Mouse (Mus musculus) adrenal gland (tissue): Measurements from ENCODE around the gene Vgll3.

Source experiments
- intact Hi-C: fragments of 180-260 bp; cut with DNase I; formaldehyde crosslinking; loops from one replicate; pipeline ENCODE4 v1.15.1; 2025
- long read RNA-seq, 2 experiments: library from polyadenylated mRNA; unstranded; transcript quantifications; one replicate each; pipeline ENCODE4 v2.0.0; 2020; ENCODE audit warnings: borderline replicate concordance in 1 of 2; ENCODE audit not compliant: insufficient replicate concordance in 1 of 2

Gene Vgll3
- long read RNA-seq, experiment 1, partial matches to known transcripts: 0 of 1 reads
- long read RNA-seq, experiment 1, other reads (novel, unspliced or antisense): 0 of 1 reads
- long read RNA-seq, experiment 2, partial matches to known transcripts: 1 of 1 reads
- long read RNA-seq, experiment 2, other reads (novel, unspliced or antisense): 0 of 1 reads

DNA sequence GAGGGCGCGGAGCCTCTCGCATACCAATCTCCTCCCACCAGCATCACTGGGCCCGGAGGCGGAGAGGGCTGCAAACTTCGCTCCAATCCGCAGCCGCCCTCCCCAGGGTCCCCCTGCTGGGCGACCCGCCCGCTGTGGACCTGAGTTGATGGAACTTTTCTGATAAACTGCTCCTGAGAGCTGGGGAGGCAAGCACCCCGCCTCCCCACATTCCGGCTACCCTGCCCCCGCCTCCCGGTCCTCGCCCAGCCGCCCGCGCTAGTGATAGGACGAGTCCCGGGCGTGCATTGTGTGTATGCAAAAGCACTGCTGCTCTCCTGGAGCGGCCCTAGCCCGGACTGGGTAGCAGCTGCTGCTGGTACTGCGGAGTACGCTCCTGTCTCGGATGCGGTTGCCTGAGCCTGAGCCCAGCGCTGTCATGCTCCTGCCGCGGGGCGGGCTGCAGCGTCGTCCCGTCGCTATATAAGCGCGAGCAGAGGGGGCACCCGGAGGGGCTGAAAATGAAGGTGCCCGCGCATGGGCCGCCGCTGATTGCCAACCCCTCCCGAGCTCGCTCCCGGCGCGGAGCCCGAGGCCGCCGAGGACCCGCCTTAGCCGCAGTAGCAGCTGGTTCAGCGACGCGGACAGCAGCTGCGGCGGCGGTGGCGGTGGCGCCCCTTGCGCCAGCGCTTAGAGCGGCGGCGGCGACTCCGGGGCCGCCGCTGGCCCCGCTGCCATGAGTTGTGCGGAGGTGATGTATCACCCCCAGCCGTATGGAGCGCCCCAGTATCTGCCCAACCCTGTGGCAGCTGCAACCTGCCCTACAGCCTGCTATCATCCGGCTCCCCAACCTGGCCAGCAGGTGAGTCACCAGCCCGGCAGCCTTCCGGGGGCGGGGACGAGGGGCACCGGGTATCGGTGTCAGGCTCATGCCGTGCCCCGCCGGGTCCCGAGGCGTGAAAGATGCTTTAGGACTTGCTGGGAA lies at the start of gene Vgll3:
Vgll3 (plus strand) TSS at position 340 of the 964 bp plus-strand sequence.
- intact Hi-C loops: no loop called here

DNA sequence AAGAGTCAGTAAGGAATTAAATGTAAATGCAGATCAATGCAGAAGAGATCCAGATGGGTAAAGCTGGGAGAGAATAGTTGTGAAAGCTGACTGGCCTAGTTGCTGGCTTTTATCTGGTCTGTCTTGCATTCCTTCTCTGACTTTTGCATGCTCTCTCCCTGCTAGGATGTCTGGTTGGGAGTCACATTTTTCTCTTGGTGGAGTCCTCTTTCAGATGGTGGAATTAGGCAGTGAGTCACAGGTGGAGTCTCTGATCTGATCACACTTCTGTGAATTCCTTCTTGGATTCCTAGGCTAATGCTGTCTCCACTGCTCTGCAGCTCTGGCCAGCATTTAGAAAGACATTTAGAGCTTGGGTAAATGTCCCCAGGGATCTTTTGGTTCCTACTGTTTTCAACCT lies 49.1 kb upstream of the Vgll3 start:
- intact Hi-C loops: no loop called here

DNA sequence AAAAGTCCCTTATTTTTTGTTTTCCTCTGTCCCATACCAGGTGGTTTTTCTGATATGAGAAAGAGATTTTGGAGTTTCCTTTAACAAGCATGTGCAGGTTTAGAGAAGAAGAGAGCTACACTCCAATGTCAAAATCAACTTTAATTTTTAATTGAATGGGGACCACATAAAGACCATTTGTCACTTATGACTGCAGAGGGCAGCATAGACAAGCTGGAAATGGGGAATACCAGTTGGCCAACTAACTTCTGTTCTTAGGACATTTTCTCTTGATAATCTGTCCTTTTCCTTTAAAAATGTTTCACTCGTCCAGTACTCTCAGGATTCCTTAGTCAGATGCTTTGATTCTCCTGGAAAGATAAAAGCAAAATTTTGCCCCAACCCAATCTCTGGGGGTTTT lies 29.1 kb upstream of the Vgll3 start:
- intact Hi-C loops: no loop called here

DNA sequence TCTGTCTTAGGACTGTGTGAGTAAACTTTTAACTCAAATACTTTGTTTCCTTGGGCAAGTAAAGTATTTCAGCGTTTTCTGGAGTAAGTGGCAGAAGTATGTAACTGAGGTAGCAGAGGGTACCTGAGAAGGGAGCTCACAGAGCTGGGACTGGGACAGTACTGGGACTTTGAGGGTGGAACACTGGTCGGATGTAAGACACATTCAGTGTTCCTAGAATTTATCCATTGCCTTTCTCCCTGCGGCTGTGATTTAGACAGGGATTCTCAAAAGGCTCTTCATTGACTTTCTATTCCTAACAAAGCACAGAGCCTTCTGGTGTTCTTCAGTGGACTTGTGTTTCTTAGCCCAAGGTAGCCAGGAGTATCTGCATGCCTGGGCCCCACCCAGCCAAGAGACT lies 1.0 kb downstream of the Vgll3 start:
- intact Hi-C loops: no loop called here

DNA sequence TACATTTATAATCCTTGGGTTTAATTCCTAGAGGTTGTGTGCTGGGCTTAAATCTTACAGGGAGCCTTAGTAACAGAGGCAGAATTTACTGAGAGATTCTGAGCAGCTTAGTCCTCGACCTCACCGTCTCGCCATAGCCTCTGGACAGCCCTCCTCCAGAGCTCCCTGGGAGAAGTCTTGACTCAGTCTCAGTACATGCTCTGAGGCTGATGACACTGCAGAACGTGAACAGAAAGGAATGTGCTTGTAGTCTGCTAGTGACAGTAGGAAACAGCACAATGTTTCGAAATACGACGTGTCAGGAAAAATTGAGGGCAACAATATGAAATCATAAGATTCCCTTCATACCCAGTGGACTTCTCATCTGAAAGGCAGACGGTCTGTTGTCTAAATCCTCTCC lies 3.7 kb downstream of the Vgll3 start:
- intact Hi-C loops: no loop called here

DNA sequence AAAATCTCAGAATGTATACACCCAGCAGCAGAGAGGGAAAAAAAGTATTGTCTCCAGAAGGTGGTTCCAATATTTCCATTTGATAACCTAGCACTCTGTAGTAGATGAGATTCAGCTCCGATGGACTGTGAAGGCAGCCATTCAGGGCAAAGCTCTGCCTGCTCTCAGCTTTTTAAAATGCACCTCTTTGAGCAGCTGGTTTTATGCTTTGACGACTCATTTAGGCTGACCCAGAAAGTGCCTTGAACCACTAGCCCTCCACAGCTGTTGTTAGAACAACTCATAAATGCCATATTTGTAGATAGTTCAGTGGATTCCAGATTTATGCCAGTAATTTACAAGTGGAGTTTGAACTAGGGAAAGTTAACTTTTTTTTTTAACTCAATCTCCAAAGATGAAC lies 5.7 kb downstream of the Vgll3 start:
- intact Hi-C loops: no loop called here

DNA sequence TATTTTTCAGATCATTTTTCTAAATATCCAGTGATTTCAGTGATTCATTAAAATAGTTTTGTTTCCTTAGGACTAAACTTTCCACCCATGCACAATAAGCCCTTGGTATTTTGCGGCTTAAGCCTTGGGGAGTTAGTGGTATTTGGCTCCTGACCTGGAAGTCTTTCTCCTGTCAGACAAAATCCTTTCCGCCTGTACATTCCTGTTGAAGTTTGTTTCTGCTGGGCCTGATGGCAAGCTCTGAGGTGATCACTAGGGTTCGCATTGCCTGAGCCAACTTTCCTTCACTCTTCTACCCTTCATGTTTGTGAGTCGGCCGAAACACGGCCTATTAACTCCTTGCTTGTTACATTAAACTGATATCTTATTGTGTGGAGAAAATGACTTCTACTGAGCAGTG lies 8.7 kb downstream of the Vgll3 start:
- intact Hi-C loops: no loop called here

DNA sequence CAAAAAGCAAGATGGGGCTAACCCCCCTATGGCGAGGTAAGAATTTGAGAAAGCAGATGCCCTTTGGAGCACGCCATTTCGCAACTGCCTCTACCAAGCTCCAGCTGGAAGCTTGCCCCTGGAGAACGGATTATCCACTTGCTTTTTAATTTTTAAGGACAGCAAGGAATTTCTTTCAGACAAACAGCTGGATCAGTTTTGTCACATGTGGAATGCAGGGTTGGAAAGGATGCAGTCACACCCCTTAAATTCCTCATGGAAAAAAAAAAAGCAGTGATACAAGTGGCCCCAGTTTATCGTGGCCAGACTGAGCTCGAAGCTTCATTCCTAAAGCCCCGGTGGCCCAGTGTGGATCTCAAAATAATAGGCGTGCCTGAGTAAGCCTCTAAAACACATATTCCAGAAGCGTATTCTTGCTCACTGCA lies 13.1 kb downstream of the Vgll3 start:
- intact Hi-C loops: no loop called here

DNA sequence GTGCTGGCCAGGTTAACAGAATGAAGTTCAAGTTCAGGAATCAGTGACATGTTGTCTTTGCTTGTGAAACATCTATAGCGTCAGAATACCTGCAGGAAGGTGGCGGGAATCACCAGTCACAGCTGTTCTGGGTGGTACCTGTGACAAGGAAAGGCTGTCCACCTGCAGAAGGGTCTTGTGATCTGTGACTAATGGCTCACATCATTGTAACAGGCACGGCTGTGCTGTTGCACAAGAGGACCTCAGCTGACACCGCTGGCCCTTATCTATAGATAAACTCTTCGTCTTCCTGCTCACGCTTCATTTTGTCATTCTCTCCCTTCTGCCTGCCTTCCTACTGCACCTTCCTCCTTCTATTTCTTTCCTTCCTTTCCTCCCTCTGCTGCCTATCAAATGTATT lies 14.0 kb downstream of the Vgll3 start:
- intact Hi-C loops: no loop called here

DNA sequence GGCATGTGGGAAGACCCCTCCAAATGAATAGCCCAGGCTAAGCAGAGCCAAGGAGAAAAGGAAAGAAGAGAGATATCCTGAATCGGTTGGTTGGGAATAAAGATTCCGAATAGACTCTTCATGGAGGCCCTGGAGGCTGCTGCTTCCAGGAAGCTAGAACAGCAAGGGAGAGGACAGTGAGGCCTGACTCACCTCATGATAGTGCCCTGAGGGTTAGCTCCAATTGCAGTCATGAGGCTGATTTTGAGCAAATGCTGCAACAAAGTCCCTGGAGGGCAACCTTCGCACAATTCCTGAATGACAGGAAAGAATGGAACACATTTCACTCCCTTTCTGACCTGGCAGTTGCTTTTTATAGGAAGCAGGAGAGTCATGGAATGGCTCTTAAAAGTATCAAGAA lies 19.7 kb downstream of the Vgll3 start:
- intact Hi-C loops: no loop called here

DNA sequence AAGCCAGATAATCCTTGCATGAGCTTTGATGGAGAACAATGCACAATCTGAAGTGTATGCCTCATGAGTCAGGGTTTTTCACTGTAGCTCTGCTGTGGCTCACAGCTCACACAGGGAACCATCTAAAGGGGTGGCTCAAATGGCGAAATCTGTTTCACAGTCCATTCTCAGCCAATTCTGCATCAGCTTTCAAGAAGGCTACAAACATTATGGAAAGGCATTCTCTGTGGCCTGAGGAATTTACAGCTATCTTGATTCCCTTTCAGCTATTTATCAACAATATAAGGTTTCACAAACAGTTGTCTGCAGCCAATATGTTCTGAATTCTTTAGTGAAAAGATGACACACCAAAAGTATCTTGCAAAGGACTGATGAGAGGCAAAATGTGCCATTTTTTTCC lies 35.1 kb downstream of the Vgll3 start:
- intact Hi-C loops: no loop called here

DNA sequence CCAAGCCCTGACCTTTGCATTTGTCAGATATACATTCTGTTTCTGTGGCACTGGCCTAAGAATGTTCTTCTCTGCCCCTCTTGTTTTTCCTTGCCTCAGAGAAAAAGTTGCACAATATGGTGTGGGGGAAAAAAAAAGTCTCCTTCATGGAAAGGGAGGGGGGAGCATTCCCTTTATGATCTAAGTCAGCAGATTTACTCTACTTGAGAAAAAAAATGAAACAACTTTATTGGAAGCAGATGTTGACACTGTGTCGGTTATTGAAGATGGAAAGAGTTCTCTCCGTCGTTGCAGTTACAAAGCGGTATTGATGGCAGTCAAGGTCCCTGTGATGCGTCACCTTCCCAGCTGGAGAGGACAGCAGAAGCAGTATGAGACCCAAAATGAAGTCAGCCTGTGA lies 49.4 kb downstream of the Vgll3 start:
- intact Hi-C loops: no loop called here

DNA sequence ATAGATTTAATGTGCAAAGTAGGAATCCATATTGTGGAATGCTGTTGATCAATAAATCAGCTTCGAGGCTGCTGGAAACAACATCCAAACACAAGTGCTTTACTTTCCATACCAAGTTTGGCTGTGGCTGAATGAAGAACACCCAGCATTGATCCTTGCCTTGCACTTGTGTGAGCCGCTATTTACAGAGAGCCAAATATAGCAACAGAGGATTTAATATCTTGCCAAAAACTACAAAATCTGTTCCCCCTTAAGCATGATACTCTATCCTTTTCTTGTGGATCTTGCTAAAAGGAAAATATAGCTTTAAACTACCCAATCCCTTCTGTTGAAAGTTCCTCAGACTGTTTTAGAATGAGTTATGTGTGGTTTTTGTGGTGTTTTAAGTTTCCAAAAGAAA lies 52.9 kb downstream of the Vgll3 start:
- intact Hi-C loops: no loop called here

DNA sequence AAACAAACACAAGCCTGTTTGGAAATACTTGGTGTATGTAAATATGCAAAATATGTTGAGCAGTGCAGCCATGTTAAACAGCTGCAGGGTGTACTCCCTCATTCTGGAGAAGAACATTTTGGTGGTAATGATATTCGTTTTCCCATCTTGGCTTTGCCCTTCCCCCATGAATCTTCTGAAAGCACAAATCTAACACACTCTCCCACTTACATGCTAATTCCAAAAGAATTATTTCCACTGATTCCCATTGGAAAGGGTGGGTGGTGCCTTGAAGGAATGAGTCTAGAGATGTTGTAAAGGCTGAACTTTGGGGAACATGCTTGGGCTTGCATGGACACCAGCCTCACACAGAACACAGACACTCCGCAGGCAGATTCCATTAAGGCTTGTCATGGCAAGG lies 53.9 kb downstream of the Vgll3 start:
- intact Hi-C loops: no loop called here

DNA sequence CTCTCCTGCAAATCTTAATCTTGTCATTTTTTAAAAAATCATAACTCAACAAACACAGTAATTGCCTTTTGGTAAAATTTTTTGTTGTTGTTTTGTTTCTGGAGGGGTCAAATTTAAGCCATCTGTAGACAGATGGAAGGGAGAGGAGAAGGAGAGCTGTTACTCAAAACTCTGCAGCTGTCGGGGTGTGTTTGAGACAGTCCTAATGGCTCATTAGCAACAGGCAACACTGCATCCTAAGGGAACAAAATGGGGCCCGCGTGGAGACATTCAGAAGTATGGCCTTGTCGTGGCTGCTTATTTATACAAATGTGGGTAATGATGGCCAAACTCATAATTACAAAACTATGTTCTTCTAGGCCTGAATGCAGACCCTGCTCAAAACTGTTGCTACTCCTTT lies 73.9 kb downstream of the Vgll3 start:
- intact Hi-C loops: no loop called here
